In the genomic region with DNA sequence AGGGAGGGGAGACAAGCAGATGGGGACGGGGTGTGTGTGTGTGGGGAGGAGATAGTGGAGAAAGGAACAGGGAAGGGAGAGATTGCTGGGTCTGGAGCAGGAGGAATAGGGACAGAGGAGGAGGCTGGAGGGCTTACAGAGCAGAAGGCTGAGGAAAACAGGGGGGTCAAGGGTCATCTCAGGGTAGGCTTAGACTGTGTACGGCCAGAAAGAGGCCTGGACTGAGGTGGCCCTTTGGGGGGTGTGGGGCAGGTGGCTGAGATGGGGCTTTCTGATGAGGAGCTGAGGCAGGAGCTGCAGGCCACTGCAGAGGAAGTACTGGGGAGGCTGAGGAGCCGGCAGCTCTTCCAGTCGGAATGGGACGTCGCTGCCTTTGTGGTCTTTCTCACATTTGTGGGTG, we compare ENCODE assay signal across 14 mouse cellular contexts. TPM values are rescaled to one million over a fixed set of nuclear protein-coding genes. Genes with fewer than 3 reads are reported as not detected.
DNase-seq lines count a peak whose midpoint lies in the region; ATAC-seq and TF ChIP-seq lines count a peak whose summit lies in the region.
"Had no signal": no experiment of that assay in that cellular context is flagged by ENCODE, and none has a peak within 500 bp of the region (broad histone marks: within the 10 kb centered on the region; RNA-seq: fewer than 3 reads in every experiment).

No protein-coding gene starts in this region.

- H3K27ac ChIP-seq in hindbrain, postnatal 0 days, result no peak overlapping the region
- H3K27ac ChIP-seq in hindbrain, embryonic 14.5 days, result no peak overlapping the region
- H3K27ac ChIP-seq in embryonic facial prominence, embryonic 14.5 days (replicated peaks; ENCODE audit: low read depth, low read length), result no peak overlapping the region
- H3K27ac ChIP-seq: left cerebral cortex, adult 2 months had no signal

- H3K36me3 ChIP-seq in hindbrain, postnatal 0 days (ENCODE audit: insufficient read depth, low read length), result no peaks in the 10 kb centered on the region
- H3K36me3 ChIP-seq in hindbrain, embryonic 14.5 days (replicated peaks; ENCODE audit: control insufficient read depth, insufficient read depth), result peaks cover 8% of the 10 kb centered on the region; the same call in 1 of the 2 replicates
- peaks cover 39% of the 10 kb centered on the region for H3K36me3 ChIP-seq in E14TG2a.4 (ENCODE audit: insufficient read depth, low read length)
- H3K36me3 ChIP-seq in embryonic facial prominence, embryonic 14.5 days (ENCODE audit: control insufficient read depth, insufficient read depth, low read length), result 0 out of 2 replicates have a peak, but pooled peaks cover 4% of the 10 kb centered on the region

- no peak for TF ChIP-seq CTCF in hindbrain, postnatal 0 days (IDR thresholded peaks at IDR 0.05; ENCODE audit: low read depth)
- no peak for TF ChIP-seq CTCF in E14TG2a.4 (conservative IDR thresholded peaks at IDR 0.05; ENCODE audit: low read length)

- no peaks in the 10 kb centered on the region for H3K9me3 ChIP-seq in hindbrain, postnatal 0 days (ENCODE audit: low read length)
- H3K9me3 ChIP-seq in hindbrain, embryonic 14.5 days (ENCODE audit: control insufficient read depth, low read length), result no peaks in the 10 kb centered on the region
- no peaks in the 10 kb centered on the region for H3K9me3 ChIP-seq in E14TG2a.4 (ENCODE audit: low read length)
- no peaks in the 10 kb centered on the region for H3K9me3 ChIP-seq in embryonic facial prominence, embryonic 14.5 days (ENCODE audit: control insufficient read depth, low read length)
- H3K9me3 ChIP-seq: megakaryocyte, embryonic 14.5 days had no signal

- 51% methylated on average over 6 of the region's 6 CpGs for WGBS in hindbrain, postnatal 0 days
- 62% methylated on average over 6 of the region's 6 CpGs for WGBS in hindbrain, embryonic 14.5 days
- WGBS in embryonic facial prominence, embryonic 14.5 days, result 42% methylated on average over 5 of the region's 6 CpGs

- no peak for DNase-seq in hindbrain, postnatal 0 days (ENCODE audit: low spot score)
- DNase-seq in hindbrain, embryonic 14.5 days (ENCODE audit: low spot score), result no peak
- DNase-seq in embryonic facial prominence, embryonic 14.5 days (ENCODE audit: low spot score), result no peak
- DNase-seq in kidney, postnatal 36 days, result peak; percentile 40 to 50
- DNase-seq in thymus, postnatal 4 days, result no peak
- DNase-seq in cerebellum, postnatal 4 days (ENCODE audit: low spot score in 2 of 2), result no peak
- no peak for DNase-seq in MN1 (ENCODE audit: low spot score)
- DNase-seq: right cerebral cortex, adult 18-20 months had no signal

- 0 out of 2 replicates have a peak, but pooled peaks have one; percentile 4 for ATAC-seq in hindbrain, postnatal 0 days
- no peak for ATAC-seq in hindbrain, embryonic 14.5 days (ENCODE audit: low FRiP score)
- peak; percentile 7; the same call in 1 of the 2 replicates for ATAC-seq in embryonic facial prominence, embryonic 14.5 days (ENCODE audit: low read depth)
- ATAC-seq: forebrain, embryonic 16.5 days had no signal

- no peak overlapping the region for H3K4me2 ChIP-seq in hindbrain, postnatal 0 days (ENCODE audit: low read depth, low read length)
- H3K4me2 ChIP-seq in hindbrain, embryonic 14.5 days (replicated peaks), result no peak overlapping the region
- 0 out of 2 replicates have a peak overlapping the region, but pooled peaks have one; percentile 15 for H3K4me2 ChIP-seq in embryonic facial prominence, embryonic 14.5 days (ENCODE audit: low read depth, low read length)

- no peaks in the 10 kb centered on the region for H3K4me1 ChIP-seq in hindbrain, postnatal 0 days (ENCODE audit: insufficient read depth, low read length)
- H3K4me1 ChIP-seq in hindbrain, embryonic 14.5 days (replicated peaks; ENCODE audit: control insufficient read depth, insufficient read depth, low read length), result peaks cover 6% of the 10 kb centered on the region; the same call in 1 of the 2 replicates
- H3K4me1 ChIP-seq in E14TG2a.4 (replicated peaks; ENCODE audit: low read depth, low read length), result peaks cover 55% of the 10 kb centered on the region
- H3K4me1 ChIP-seq in embryonic facial prominence, embryonic 14.5 days (ENCODE audit: control insufficient read depth, insufficient read depth, low read length), result no peaks in the 10 kb centered on the region

- no peak overlapping the region for H3K9ac ChIP-seq in hindbrain, postnatal 0 days (replicated peaks; ENCODE audit: low read length)
- H3K9ac ChIP-seq in hindbrain, embryonic 14.5 days, result no peak overlapping the region
- no peak overlapping the region; the same call in 1 of the 2 replicates for H3K9ac ChIP-seq in embryonic facial prominence, embryonic 14.5 days (ENCODE audit: low read depth, low read length)

- no peak overlapping the region for H3K4me3 ChIP-seq in hindbrain, postnatal 0 days (ENCODE audit: low read length)
- H3K4me3 ChIP-seq in hindbrain, embryonic 14.5 days (replicated peaks; ENCODE audit: low read length), result no peak overlapping the region
- peak overlapping the region; percentile 39 for H3K4me3 ChIP-seq in E14TG2a.4 (replicated peaks; ENCODE audit: low read length)
- H3K4me3 ChIP-seq in embryonic facial prominence, embryonic 14.5 days (ENCODE audit: low read depth, low read length), result no peak overlapping the region
- H3K4me3 ChIP-seq: left cerebral cortex, adult 2 months; megakaryocyte, embryonic 14.5 days had no signal

- no peaks in the 10 kb centered on the region for H3K27me3 ChIP-seq in hindbrain, postnatal 0 days (ENCODE audit: insufficient read depth, low read length)
- H3K27me3 ChIP-seq in hindbrain, embryonic 14.5 days (ENCODE audit: control insufficient read depth, insufficient read depth, low read length), result no peaks in the 10 kb centered on the region
- H3K27me3 ChIP-seq in E14TG2a.4 (ENCODE audit: insufficient read depth, low read length), result no peaks in the 10 kb centered on the region
- H3K27me3 ChIP-seq in embryonic facial prominence, embryonic 14.5 days (replicated peaks; ENCODE audit: control insufficient read depth, insufficient read depth, low read length), result no peaks in the 10 kb centered on the region
- H3K27me3 ChIP-seq: megakaryocyte, embryonic 14.5 days had no signal

RNA-seq across cellular contexts. Expression of a gene that starts 0.4 kb away (rescaled TPM):
- not detected in 2 replicates for total RNA-seq in hindbrain, postnatal 0 days (2014; rRNA removed)
- 6.5 and 6.6 TPM in 2 replicates for polyA plus RNA-seq in hindbrain, postnatal 0 days (2015; fragmentation: Nextera tagmentation; extraction: Ambion mirVana)
- 4.2 and 4.7 TPM in 2 replicates for polyA plus RNA-seq in hindbrain, embryonic 14.5 days (2014; fragmentation: Nextera tagmentation; extraction: Ambion mirVana)
- 5.8 and 9.3 TPM in 2 replicates for polyA plus RNA-seq in embryonic facial prominence, embryonic 14.5 days (2014; fragmentation: Nextera tagmentation; extraction: Ambion mirVana)
- total RNA-seq: left cerebral cortex, adult 2 months had no signal
- polyA plus RNA-seq: neural tube, embryonic 11.5 days had no signal

RNA-seq across cellular contexts. Expression of a gene that starts 5.9 kb away (rescaled TPM):
- 105 and 126 TPM in 2 replicates for total RNA-seq in hindbrain, postnatal 0 days (2014; rRNA removed)
- polyA plus RNA-seq in hindbrain, postnatal 0 days (2015; fragmentation: Nextera tagmentation; extraction: Ambion mirVana), result 142 and 148 TPM in 2 replicates
- polyA plus RNA-seq in hindbrain, embryonic 14.5 days (2014; fragmentation: Nextera tagmentation; extraction: Ambion mirVana), result 147 and 154 TPM in 2 replicates
- polyA plus RNA-seq in embryonic facial prominence, embryonic 14.5 days (2014; fragmentation: Nextera tagmentation; extraction: Ambion mirVana), result 50.2 and 53.0 TPM in 2 replicates

RNA-seq across cellular contexts. Expression of a gene that starts 9.8 kb away (rescaled TPM):
- total RNA-seq in hindbrain, postnatal 0 days (2014; rRNA removed), result not detected in 2 replicates
- not detected in 2 replicates for polyA plus RNA-seq in hindbrain, postnatal 0 days (2015; fragmentation: Nextera tagmentation; extraction: Ambion mirVana)
- not detected in 2 replicates for polyA plus RNA-seq in hindbrain, embryonic 14.5 days (2014; fragmentation: Nextera tagmentation; extraction: Ambion mirVana)
- polyA plus RNA-seq in embryonic facial prominence, embryonic 14.5 days (2014; fragmentation: Nextera tagmentation; extraction: Ambion mirVana), result 0.22 TPM in 1 of 2 replicates, not detected in the other
- total RNA-seq: left cerebral cortex, adult 2 months had no signal
- polyA plus RNA-seq: cortical plate, adult 2 months; forebrain, embryonic 16.5 days; neural tube, embryonic 11.5 days had no signal

RNA-seq across cellular contexts. Expression of a gene that starts 42.2 kb away (rescaled TPM):
- total RNA-seq in hindbrain, postnatal 0 days (2014; rRNA removed), result 154 and 161 TPM in 2 replicates
- polyA plus RNA-seq in hindbrain, postnatal 0 days (2015; fragmentation: Nextera tagmentation; extraction: Ambion mirVana), result 136 and 139 TPM in 2 replicates
- 120 and 144 TPM in 2 replicates for polyA plus RNA-seq in hindbrain, embryonic 14.5 days (2014; fragmentation: Nextera tagmentation; extraction: Ambion mirVana)
- polyA plus RNA-seq in embryonic facial prominence, embryonic 14.5 days (2014; fragmentation: Nextera tagmentation; extraction: Ambion mirVana), result 91.3 and 96.0 TPM in 2 replicates

RNA-seq across cellular contexts. Expression of a gene that starts 42.4 kb away (rescaled TPM):
- total RNA-seq in hindbrain, postnatal 0 days (2014; rRNA removed), result 28.9 and 29.8 TPM in 2 replicates
- 7.3 and 8.2 TPM in 2 replicates for polyA plus RNA-seq in hindbrain, postnatal 0 days (2015; fragmentation: Nextera tagmentation; extraction: Ambion mirVana)
- polyA plus RNA-seq in hindbrain, embryonic 14.5 days (2014; fragmentation: Nextera tagmentation; extraction: Ambion mirVana), result 14.4 and 14.9 TPM in 2 replicates
- 24.0 and 24.2 TPM in 2 replicates for polyA plus RNA-seq in embryonic facial prominence, embryonic 14.5 days (2014; fragmentation: Nextera tagmentation; extraction: Ambion mirVana)

Comparison
In these comparisons a context has a peak if more than half of its experiments do, and no peak if none do; other contexts are left out.
1. DNase-seq: peak in kidney, postnatal 36 days (2 of 2); none in hindbrain, postnatal 0 days (single experiment), hindbrain, embryonic 14.5 days (single experiment), embryonic facial prominence, embryonic 14.5 days (single experiment), thymus, postnatal 4 days (single experiment), cerebellum, postnatal 4 days (0 of 2) and MN1 (single experiment).